Mouse (Mus musculus) CH12.LX (cell line): ENCODE measurements around the gene Snx13.

Source experiments
- CHD1 ChIP-seq: IDR thresholded peaks from 2 replicates; pipeline ENCODE4 v1.6.1; 2012; ENCODE audit warnings: low read depth, low read length, improper control_type of control experiment, inconsistent platforms
- ETS1 ChIP-seq: conservative IDR thresholded peaks from 2 replicates; pipeline ENCODE4 v1.6.1; 2012; ENCODE audit warnings: low read depth, mild to moderate bottlenecking, inconsistent platforms, low read length, improper control_type of control experiment, moderate library complexity
- HCFC1 ChIP-seq: IDR thresholded peaks from 2 replicates; pipeline ENCODE4 v1.6.1; 2012; ENCODE audit warnings: low read depth, mild to moderate bottlenecking, inconsistent platforms, low read length, improper control_type of control experiment
- KAT2A ChIP-seq: IDR thresholded peaks from 2 replicates; pipeline ENCODE4 v1.6.1; 2012; ENCODE audit warnings: low read length, improper control_type of control experiment, inconsistent platforms; ENCODE audit not compliant: insufficient replicate concordance
- POLR2A ChIP-seq: IDR thresholded peaks from 2 replicates; pipeline ENCODE4 v1.6.1; 2011; ENCODE audit warnings: low read depth, mild to moderate bottlenecking, improper control_type of control experiment, low read length
- TCF12 ChIP-seq: IDR thresholded peaks from 2 replicates; pipeline ENCODE4 v1.6.1; 2014; ENCODE audit warnings: low read depth, mild to moderate bottlenecking, inconsistent platforms, low read length, improper control_type of control experiment
- USF1 ChIP-seq: IDR thresholded peaks from 2 replicates; pipeline ENCODE4 v1.6.1; 2014; ENCODE audit warnings: low read depth, mild to moderate bottlenecking, inconsistent platforms, low read length, improper control_type of control experiment

DNA sequence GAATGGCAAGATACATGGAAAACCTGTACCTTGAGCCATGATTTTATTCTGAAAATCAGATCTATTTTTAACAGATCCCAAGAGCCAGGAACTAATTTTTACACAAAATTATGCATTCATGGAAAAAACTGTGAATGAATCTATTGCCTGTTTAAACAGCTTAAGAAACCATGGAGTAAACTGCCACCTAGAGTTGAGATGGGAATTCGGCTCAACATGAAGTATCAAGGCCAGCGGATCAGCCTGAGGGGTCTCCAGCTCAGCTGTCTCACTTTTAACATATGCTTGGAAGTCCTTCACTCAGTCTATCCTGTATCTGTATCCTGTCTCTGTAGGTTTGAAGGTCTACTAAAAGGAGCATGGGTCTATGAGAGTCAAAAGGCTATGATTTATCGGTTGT is 30.9 kb upstream of the Snx13 start:
- TF ChIP-seq USF1: no peak
- TF ChIP-seq CHD1: no peak
- TF ChIP-seq KAT2A: no peak
- TF ChIP-seq ETS1: no peak
- no peak for TF ChIP-seq HCFC1
- no peak for TF ChIP-seq TCF12
- no peak for TF ChIP-seq POLR2A
